Mouse (Mus musculus) hindbrain, postnatal 0 days (tissue): ENCODE data around the gene Hist1h2ab. TPM values are rescaled to one million over a fixed set of nuclear protein-coding genes. Genes with fewer than 3 reads are reported as not detected.
"Not testable (repeated sequence)": the region's sequence is repeated elsewhere in the genome, so short reads cannot be mapped to it uniquely, and the experiment has no call there.

Experiments used
- ATAC-seq: fragments of 200-750 bp; cut with Nextera tagmentation; 2 replicates; pipeline ENCODE4 v1.8.0; 2017; ENCODE audit warnings: mild to moderate bottlenecking, moderate TSS enrichment, moderate library complexity
- DNase-seq: peaks from one replicate; pipeline ENCODE4 v3.0.0-alpha.2; 2015; ENCODE audit warnings: low spot score
- H3K27ac ChIP-seq: fragments of 300-500 bp; sonication (generic); 2 replicates; pipeline ENCODE4 v1.5.1; 2014; ENCODE audit warnings: mild to moderate bottlenecking
- H3K27me3 ChIP-seq: fragments of 300-500 bp; sonication (generic); 2 replicates; pipeline ENCODE4 v1.6.1; 2014; ENCODE audit warnings: low read length, mixed read lengths; ENCODE audit not compliant: insufficient read depth
- H3K36me3 ChIP-seq: fragments of 300-500 bp; sonication (generic); 2 replicates; pipeline ENCODE4 v1.6.1; 2014; ENCODE audit warnings: low read length, mixed read lengths; ENCODE audit not compliant: insufficient read depth
- H3K4me1 ChIP-seq: fragments of 300-500 bp; sonication (generic); 2 replicates; pipeline ENCODE4 v1.6.1; 2014; ENCODE audit warnings: antibody characterized with exemption, low read length, mixed read lengths; ENCODE audit not compliant: insufficient read depth
- H3K4me2 ChIP-seq: fragments of 300-500 bp; sonication (generic); 2 replicates; pipeline ENCODE4 v1.6.1; 2014; ENCODE audit warnings: low read depth, mild to moderate bottlenecking, low read length, moderate library complexity, mixed read lengths
- H3K4me3 ChIP-seq: fragments of 300-500 bp; sonication (generic); 2 replicates; pipeline ENCODE4 v1.5.1; 2014; ENCODE audit warnings: low read length
- H3K9ac ChIP-seq: fragments of 300-500 bp; sonication (generic); replicated peaks from 2 replicates; pipeline ENCODE4 v1.6.1; 2014; ENCODE audit warnings: mild to moderate bottlenecking, low read length, moderate library complexity, mixed read lengths
- H3K9me3 ChIP-seq: fragments of 300-500 bp; sonication (generic); 2 replicates; pipeline ENCODE4 v1.6.1; 2016; ENCODE audit warnings: low read length, mixed read lengths
- CTCF ChIP-seq: IDR thresholded peaks from 2 replicates; pipeline ENCODE4 v1.5.1; 2016; ENCODE audit warnings: antibody characterized with exemption, control low read depth, low read depth
- WGBS: fragments of 180-500 bp; shearing (Covaris S2); extraction: QIAGEN DNeasy Blood & Tissue Kit; methylation state at CpG from one replicate; pipeline ENCODE4 v1.1.7; 2014; 5-methylcytosine and 5-hydroxymethylcytosine counted together
- polyA plus RNA-seq: library from polyadenylated mRNA; unstranded; fragments of >200 nt; fragmentation: Nextera tagmentation; extraction: Ambion mirVana; gene quantifications from 2 replicates; pipeline ENCODE4 v1.2.1, GENCODE M21; 2015
- total RNA-seq: library from RNA; depleted of rRNA; stranded (reverse); fragments of >200 nt; gene quantifications from 2 replicates; pipeline ENCODE4 v1.2.3, GENCODE M21; 2014

Hist1h2ab gene
- total and polyA plus RNA-seq, 2 experiments from 2014 or later = 7.4 to 438 TPM

DNA sequence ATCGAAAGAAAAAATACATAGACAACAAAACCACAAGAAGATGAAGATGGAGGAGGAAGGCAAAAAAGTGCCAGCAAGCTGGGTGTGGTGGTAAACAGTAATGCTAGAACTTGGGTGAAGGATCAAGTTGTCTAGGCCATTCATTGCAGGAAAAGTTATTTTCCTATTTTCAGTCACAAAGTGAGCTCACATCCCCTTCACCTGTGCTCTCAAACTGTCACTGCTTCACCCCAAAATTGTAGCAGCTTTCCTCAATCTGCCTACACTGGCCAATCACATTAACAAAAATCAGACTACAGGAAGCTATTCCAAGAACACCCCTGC lies 9.0 kb downstream of the Hist1h2ab start:
- DNase-seq (no peak), ATAC-seq (no peak)
- H3K4me1 ChIP-seq = peaks cover 6% of the 10 kb centered on the region
- H3K4me2 ChIP-seq = peak overlapping the region; percentile 84; the same call in 1 of the 2 replicates
- H3K9ac ChIP-seq = no peak overlapping the region
- H3K9me3 ChIP-seq = no peaks in the 10 kb centered on the region
- H3K27me3 ChIP-seq = no peaks in the 10 kb centered on the region
- no peak for TF ChIP-seq CTCF
- H3K27ac ChIP-seq = no peak overlapping the region
- no peak overlapping the region for H3K4me3 ChIP-seq
- H3K36me3 ChIP-seq = no peaks in the 10 kb centered on the region
- 80% methylated on average over 1 of the region's 1 CpGs for WGBS

- TF ChIP-seq CTCF = peak; percentile 51
- no peaks in the 10 kb centered on the region for H3K9me3 ChIP-seq
- peak; percentile 22 for ATAC-seq
- H3K4me3 ChIP-seq = peak overlapping the region; percentile 41
- H3K4me2 ChIP-seq = peak overlapping the region; percentile 84
- H3K27ac ChIP-seq = peak overlapping the region; percentile 89
- 1% methylated on average over 21 of the region's 27 CpGs for WGBS
- no peaks in the 10 kb centered on the region for H3K27me3 ChIP-seq
- peaks cover 6% of the 10 kb centered on the region for H3K4me1 ChIP-seq
- H3K36me3 ChIP-seq = no peaks in the 10 kb centered on the region
- peak; percentile 58 for DNase-seq
- H3K9ac ChIP-seq = peak overlapping the region; percentile 25; the same call in 1 of the 2 replicates
Measured at GRCm38 (mm10) chr13:23760240-23760971, 9.5 kb downstream of the Hist1h2ab start.

DNA sequence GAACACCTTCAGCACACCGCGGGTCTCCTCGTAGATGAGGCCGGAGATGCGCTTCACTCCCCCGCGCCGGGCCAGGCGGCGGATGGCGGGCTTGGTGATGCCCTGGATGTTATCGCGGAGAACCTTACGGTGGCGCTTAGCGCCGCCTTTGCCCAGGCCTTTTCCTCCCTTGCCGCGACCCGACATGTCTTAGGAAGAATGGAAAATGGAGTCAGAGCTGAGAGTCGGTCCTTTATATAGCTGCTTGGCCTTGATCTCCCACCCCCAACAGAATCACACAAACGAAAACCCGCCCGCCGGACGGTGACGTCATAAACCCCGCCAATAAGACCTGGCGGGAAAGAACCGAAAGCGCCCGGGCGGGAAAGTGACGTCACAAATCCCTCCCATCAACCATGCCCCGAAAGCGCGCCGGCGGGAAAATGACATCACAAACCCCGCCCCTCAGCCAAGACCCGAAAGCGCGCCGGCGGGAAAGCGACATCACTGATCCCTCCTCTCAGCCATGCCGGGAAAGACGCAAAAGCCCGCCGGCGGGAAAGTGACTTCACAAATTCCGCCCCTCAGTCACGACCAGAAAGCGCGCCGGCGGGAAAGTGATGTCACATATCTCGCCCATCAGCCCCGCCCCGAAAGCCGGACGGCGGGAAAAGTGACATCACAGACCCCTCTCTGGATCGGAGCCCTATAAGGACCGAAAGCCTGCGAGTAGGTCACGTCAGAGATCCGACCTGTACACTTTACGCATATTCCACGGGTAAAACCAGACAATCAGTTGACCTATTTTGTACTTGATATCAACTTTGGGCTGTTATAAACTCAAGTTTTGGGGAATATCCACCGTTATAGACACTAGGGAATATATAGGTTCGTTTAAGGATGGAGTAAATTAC lies 10.3 kb downstream of the Hist1h2ab start, which contains the start of gene Hist1h4a:
Hist1h4a (minus strand) TSS at position 259 of the 893 bp plus-strand sequence.
- peak within 1 kb of the TSS; percentile 41 for H3K4me3 ChIP-seq
- DNase-seq (peak; percentile 100), ATAC-seq (peak; percentile 85)
- no peaks in the 10 kb centered on the region for H3K9me3 ChIP-seq
- H3K4me2 ChIP-seq = peak within 1 kb of the TSS; percentile 84
- H3K36me3 ChIP-seq = no peaks in the 10 kb centered on the region
- TF ChIP-seq CTCF = no peak
- H3K27me3 ChIP-seq = no peaks in the 10 kb centered on the region
- H3K4me1 ChIP-seq = peaks cover 6% of the 10 kb centered on the region
- H3K9ac ChIP-seq = peak within 1 kb of the TSS; percentile 25
- H3K27ac ChIP-seq = peak within 1 kb of the TSS; percentile 89
- under 1% methylated on average over 61 of the region's 72 CpGs for WGBS

GRCm38 (mm10) chr13:23761871-23762821 lies 11.2 kb downstream of the Hist1h2ab start, which contains the start of gene Hist1h3a:
Gene Hist1h3a (minus strand): TSS chr13:23762386.
- Histone ChIP-seq H3K27ac (peak within 1 kb of the TSS; percentile 89), H3K4me3 (peak within 1 kb of the TSS; percentile 55), H3K4me2 (peak within 1 kb of the TSS; percentile 84), H3K9ac (peak within 1 kb of the TSS; percentile 25)
- H3K27me3 ChIP-seq, H3K36me3 ChIP-seq, H3K9me3 ChIP-seq, H3K4me1 ChIP-seq: not testable (repeated sequence)
- WGBS = under 1% methylated on average over 25 of the region's 52 CpGs
- ATAC-seq (peak; percentile 78), DNase-seq (peak; percentile 89)

- H3K36me3 ChIP-seq = no peaks in the 10 kb centered on the region
- DNase-seq (no peak), ATAC-seq (no peak)
- peak overlapping the region; percentile 89 for H3K27ac ChIP-seq
- 2% methylated on average over 10 of the region's 10 CpGs for WGBS
- peak overlapping the region; percentile 65; the same call in 1 of the 2 replicates for H3K9ac ChIP-seq
- peak overlapping the region; percentile 84 for H3K4me2 ChIP-seq
- no peaks in the 10 kb centered on the region for H3K9me3 ChIP-seq
- H3K4me3 ChIP-seq = peak overlapping the region; percentile 55
- TF ChIP-seq CTCF = no peak
- no peaks in the 10 kb centered on the region for H3K27me3 ChIP-seq
- peaks cover 6% of the 10 kb centered on the region for H3K4me1 ChIP-seq
Measured at GRCm38 (mm10) chr13:23763242-23763585, 12.3 kb downstream of the Hist1h2ab start.
